Mouse (Mus musculus) cerebellum, adult 11 months (tissue): ENCODE results near the gene Dgkg.
A peak's percentile ranks its signal among the peaks of the same experiment; 100 is the strongest.

Source experiments
- DNase-seq: peaks from one replicate; pipeline ENCODE4 v3.0.0; 2022

Gene Dgkg

DNA sequence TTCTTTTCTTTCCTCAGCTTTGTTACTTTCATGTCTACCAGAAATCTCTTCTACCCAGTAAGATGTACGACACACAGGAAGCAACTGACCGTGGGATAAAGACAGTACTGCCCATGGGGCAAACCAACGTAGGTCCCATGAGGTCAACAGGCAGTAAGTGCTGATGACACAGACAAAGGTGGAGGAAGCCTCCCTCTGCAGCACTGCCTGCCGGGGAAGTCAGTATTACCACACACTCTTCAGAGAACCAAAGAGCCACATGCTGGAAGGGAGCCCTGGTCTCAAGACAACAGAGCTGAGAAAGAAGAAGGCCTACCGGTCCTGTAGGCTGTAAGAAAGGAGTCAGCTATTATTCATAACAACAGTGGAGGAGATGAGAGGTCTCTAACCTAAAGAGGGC is 67.4 kb downstream of the Dgkg start:
- DNase-seq, result no peak

DNA sequence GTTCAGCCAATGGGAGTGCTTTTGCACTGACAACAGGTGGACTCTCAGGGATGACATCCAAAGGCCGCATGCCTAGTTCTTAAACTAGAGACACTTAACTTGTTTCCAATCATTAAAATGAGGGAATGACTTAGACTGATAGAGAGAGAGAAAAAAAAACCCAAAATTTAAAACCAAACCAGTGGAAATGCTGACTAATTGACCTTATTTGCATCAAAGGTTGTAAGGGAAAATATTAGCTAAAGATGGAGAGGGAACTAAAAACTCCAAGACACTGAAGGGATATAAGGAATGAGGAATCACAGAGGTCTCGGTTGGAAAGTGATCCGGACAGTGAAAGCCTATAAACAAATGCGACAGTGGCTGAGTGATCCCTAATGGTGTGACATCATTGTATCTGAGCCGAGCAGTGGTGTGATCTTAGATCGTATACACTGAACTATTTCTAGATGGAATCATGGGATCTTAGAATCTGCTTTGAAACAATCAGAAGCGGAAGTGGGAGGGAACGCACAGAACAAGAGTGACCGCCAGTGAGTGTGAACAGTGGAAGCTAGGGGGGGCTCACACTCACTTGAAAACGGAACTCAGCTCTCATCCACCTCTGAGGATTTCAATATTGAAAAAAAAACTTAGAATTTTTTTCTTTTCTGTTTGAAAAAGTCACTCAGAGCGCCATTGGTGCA is 70.7 kb downstream of the Dgkg start:
- DNase-seq, result no peak

DNA sequence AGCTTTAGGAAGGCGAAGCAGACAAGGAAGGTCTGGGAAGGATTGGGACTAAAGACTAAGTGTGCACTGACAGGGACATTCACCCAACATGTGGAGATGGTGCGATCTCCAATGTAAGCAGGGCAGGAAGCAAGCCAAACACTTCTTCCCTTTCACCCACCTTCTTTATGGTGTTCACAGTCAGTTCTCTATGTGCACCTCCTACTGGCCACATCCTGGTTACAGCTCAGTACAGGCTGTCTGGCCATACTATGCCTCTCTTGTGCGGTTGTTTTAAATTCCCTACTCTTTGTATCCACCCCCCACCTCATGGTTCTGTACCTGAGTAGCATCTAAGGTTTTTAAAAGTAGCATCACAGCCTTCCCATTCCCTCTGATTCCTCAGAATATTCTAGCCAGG is 71.5 kb downstream of the Dgkg start:
- DNase-seq, result no peak

DNA sequence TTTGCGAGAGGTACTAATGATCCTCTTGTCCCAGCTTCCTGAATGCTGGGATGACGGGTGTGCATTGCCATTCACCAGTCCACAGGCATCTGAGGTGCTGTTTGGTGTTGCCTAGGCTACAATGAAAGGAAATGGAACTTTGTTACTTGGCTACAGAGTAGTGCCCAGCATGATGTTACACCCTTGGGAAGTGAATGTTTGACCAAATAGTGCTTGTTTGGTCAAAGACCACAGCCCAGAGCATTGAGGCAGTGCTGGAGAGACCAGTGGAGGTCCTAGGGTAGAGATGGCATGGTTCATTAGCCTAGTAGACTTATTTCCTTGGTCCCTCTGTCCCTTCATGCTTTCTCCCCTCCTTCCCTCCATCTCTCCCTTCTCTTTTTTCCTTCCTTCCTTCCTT is 73.6 kb downstream of the Dgkg start:
- DNase-seq, result no peak

DNA sequence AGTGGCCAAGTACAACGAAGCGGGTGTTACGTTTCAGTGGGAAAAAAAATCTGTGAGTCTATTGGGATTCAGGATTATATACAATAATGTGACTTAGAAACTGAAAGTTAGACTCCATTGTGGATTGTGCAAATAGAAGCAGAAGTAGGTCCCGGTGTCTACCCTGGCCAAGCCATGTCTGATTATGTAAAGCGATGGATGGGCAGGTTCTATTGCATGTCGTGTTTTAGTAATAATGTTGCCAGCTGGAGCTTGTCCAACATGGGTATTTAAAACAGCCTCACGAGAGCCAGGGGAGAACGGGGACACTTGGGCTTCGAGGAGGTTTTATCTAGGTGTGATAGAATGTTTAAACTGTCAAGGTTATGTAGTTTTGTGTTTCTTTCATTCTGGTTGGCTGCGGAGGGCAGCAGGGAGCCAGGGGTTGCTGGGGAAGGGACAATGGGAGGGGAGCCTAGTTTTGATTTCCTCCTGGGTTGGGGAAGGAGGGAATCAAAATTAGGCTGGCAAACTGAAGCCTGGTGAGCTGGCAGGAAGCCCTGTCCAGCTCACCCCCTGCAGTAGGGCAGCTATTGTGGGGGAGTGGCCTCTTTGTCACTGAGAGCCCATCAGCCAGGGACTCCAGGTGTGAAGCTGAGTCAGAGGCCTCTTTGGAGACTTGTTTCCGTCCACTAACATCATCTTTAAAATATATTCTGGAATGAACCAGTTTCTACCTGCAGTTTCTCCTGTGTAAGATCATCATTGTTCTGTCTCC is 74.7 kb downstream of the Dgkg start:
- DNase-seq, result peak; percentile 43

DNA sequence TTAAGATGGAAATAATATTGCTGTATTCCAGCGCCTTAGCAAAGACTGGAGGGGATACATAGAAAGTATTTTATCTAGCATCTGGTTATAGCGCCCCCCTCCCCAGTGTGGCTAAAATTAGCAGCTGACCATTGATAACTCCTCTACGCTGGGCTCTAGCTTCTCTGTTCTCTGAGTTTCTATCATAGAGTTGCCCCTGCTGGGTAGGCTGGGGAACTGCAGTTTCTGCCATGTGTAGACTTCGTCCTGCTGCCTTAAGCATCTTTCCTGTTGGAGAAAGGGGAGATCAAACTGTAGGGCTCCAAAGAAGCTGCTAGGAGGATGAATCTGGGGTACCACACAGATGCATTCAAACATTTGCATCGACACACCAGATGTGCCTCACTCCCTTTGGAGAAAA is 76.9 kb downstream of the Dgkg start:
- DNase-seq, result no peak

DNA sequence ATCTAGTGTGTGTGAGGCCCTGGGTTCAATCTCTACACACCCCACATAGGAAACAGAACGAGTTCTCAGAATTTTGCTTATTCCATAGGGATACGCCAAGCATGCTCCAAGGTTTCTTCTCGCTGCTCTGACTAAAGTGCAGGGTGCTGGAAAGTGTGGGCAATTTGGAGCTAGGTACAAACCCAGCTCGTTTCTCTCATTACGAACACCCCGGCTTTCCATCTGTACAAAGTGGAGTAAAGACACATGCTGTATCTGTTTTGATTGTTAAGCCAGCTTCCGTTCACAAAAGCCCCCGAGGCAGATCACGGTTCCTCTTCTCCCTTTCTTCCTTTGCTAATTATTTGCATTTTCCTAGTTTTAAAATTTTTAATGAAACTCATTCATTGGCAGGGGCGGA is 78.1 kb downstream of the Dgkg start:
- no peak for DNase-seq

DNA sequence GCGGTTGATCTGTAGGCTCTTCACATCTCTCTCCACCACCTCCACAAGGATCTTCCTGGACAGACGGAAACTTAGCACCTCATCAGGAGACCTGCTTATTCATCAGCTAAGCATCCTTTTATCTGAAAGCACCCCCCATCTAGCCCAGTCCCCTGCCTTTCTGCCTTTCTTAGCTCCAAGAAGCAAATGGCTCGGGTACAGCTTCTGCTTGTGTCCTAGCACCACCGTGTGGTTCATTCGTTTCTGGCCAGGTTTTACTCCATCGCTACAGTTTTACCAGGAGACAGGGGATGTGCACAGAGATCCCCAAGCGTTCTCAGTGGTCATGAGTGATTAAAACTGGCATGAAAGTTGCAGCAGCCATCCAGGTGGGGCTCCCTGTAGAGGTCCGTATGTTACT is 79.4 kb downstream of the Dgkg start:
- DNase-seq, result no peak

DNA sequence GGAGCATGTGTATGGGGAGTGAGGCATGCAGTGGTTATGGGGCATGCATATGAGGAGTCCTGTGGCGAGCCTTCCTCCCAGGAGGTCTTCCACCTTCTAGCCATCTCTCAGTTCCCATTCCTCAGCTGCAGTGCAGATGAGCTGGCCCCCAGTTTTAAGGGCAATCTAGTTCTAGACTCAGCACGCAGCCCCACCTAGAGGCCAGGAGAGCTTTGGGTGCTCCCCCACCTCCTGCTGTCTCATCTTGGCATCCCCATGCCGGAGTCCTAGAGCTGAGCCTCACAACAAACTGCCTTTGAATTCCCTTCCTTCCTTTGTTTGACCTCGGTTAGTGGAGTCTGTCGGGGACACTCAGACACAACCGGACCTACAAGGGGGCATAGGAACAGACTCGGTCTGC is 82.9 kb downstream of the Dgkg start:
- no peak for DNase-seq

DNA sequence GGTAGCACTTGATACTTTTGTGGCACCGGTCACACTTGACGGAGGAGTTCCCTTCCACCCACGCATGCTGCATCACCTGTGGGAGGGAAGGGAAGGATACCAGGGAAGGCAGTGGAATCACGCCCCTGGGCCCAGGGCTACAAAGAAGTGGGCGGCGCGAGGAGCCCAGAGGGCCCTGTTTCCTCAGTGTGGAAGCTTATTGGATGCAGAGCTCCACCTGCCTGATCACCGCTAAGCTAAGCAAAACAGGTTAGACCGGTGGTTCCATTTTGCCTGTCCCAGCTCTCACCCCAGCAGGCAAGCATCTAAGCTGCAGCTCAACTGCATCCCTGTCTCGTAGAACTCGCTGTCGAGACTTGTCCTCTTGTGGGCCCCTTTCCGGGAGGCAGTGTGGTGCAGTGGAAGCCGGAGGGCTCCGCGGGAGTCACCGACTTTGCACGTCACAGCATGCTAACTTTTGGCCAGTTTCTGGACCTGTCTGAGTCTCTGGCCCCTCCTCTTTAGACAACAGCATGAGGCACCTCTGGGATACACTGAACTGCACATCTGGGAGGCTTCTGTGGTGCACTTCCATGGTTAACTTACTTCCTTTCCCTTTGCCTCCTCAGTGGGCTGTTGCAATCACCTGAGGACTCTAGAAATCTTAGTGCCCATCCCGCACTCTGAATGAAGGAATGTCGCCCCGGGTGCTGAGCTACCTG is 84.2 kb downstream of the Dgkg start:
- no peak for DNase-seq

DNA sequence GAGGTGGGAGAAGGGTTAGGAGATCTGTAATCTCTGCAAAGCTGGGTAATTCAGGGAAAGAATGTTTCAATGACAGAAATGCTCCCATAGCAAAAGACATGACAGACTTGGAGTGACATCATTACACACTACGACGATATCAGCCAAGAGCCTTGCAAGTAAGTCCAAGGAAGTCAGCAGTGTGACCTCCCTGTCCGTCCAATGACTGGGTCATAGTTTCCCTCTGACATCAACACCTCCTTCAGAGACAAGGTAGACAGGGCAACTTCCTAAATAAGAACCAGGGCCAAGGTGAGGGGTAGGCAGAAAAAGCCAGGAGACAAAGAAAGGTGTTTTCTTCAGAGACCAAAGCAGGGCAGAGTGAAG is 92.1 kb downstream of the Dgkg start:
- no peak for DNase-seq

DNA sequence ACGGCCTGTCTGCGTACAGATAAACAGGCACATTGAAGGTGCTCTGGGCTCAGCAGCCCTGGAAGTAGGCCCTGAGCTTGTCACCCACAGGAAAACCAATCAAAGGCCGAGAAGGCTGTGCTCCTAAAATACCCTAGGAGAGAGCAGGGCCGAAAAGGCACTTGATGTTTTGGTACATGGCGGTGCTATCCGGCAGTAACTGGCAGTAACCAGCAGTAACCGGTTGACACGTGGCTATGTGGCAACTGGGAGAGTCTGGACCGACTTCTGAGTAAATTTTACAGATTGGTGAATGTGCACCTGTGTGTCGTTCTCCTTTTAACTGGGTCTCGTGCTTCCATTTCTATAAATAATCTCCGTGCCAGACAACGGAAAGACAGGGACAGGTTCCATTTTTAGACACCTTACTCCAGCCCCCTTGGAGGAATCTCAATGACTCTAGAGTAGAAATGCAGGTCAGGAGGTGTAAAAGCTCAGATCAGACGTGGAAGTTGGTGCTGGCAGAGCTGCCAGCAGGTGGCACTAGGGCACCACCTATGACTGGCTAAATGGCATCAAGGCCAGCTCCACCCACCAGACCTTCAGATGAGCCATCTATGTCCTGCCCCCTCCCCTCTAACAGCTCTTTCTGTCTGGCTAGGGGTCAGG is 92.6 kb downstream of the Dgkg start:
- DNase-seq, result peak; percentile 72

DNA sequence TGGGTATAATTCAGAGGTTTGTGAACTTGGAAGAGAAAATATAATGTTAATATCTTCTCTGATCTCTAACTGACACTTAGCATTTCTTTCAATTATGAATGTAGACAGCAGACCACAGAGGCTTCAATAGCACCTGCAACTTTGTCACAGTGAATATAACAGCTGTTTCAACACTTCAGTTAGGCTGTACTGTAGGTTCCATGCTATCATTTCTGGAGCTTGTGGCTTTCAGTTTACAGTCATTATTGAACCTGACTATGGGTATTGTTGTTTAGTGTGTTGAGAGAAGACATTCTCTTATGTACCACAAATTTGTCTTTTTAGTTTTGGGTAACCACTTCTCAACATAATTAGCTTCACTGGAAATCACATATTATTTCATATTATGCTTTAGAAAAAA is 93.4 kb downstream of the Dgkg start:
- no peak for DNase-seq

DNA sequence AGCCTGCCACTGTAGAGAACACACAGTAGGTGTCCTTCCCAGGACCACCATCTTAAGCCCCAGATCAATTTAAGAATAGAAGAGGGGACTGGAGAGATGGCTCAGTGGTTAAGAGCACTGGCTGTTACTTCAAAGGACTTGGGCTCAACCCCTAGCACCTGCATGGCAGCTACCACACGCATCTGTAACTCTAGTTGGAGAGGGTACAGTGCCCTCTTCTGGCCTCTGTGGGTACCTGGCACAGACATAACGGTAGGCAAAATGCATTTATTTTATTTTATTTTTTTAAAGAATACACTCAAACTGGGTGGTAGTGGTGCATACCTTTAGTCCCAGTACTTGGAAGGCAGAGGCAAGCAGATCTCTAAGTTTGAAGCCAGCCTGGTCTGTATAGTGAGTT is 102.0 kb downstream of the Dgkg start:
- DNase-seq, result no peak

DNA sequence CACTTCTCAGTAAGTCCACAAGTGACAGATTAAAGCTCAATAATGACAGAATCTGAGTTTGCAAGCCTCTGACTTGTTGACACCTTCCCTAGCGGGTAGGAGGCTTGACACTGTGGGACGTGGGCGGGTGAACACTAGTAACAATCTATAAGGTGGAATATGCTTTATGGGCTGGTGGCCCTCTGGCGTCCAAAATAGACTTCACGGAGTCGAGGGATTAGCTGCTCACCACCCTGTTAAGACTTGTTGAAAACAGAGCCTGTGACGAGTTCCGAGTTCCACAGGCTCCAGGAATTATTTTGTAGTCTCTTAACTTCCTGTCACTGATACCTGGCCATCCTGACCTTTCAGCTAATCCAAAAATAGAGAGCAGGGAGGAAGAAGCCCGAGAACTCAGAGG is 104.7 kb downstream of the Dgkg start:
- DNase-seq, result no peak

DNA sequence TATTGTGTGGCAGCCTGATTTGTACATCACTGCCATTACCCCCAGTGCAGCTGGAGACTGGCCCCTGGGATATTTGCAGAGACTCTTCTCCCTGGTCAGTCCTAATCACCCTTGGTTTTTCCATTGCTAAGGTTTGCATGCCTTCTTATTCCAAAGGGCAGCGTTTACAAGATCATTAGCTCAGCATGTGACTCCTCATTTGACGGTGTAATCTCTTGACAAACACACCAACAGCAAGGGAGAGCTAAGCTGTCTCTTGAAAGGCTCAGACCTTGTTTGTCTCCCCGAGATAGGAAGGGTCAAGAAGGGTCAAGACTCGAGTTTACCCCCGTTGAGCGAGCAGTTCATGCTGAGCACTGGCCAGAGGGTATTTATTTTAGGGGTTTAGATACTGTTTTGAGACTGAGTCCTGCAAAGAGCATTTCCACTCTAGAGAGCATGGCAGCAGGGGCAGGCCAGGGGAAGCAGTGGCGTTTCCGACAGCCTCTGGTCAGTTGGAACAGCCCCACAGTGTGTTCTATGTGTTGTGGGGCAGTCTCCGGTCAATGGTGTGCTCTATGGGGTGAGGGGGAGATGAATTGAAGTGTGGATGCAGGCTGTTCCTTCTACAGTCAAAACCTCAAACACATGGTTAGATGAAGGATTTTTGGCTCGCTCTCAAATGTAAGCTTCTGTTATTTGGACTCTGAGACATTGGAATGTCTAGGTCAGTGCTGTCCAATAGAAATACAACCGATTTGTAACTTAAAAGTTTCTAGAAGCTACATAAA is 105.6 kb downstream of the Dgkg start:
- no peak for DNase-seq

DNA sequence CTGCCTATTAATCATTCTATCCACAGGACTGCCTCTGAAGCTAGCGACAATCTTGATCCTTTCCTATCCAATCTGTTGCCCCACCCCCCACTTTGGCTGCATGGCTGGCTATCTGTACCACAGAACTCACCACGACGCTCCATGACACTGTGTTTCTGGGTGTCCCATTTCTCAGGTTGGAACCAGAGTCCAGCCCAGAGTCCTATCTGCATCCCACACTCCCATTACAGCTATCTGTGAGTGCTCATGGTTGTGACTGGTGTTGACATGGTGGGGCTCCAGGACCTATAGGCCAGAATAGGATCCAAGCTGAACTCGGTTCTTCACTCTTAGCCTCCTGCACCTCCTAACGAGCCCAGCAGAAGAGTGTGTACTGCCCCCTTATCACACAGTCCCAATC is 107.7 kb downstream of the Dgkg start:
- no peak for DNase-seq

DNA sequence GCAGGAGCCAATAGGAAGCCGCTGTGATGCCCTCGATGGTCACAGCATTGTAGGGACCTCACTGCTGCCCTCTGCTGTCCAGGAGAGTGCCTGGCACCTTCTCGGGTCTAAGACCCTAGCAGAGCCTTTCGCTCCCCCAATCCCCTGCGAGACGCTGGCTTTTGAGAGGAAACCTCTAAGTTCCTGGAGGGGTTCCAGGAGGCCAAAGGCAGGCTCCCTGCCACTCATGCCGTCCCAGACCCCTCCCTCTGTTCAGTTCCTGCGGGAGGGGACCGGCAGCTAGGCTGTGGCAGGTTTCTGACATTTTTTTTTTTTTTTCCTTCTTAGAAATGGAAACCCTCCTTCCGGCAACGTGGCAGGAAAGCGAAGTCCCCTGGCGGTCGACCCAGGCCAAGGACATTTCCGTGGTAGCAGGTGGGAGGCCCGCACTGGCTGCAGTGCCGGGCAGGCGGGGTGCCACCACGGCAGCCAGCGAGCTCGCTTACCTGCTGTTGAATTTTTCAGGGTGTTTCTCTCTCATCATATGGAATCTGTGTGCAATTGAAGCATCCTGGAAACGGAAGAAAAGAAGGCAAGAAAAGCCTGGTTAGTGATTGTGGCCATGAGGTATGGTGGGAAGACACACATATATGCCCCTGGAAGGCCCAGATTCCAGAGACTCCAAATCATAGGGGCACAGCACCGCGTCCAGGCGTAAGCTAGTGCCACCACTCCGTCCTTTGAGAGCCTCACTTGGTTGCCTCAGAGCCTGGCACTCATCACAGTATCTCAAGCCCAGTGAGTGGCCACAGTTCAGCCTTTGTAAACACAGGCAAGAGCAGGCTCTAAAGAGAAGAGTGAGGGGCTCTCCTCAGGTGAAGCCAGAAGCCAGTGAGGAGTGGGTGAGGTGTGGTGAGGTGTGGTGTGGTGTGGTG is 108.6 kb downstream of the Dgkg start:
- peak; percentile 74 for DNase-seq

DNA sequence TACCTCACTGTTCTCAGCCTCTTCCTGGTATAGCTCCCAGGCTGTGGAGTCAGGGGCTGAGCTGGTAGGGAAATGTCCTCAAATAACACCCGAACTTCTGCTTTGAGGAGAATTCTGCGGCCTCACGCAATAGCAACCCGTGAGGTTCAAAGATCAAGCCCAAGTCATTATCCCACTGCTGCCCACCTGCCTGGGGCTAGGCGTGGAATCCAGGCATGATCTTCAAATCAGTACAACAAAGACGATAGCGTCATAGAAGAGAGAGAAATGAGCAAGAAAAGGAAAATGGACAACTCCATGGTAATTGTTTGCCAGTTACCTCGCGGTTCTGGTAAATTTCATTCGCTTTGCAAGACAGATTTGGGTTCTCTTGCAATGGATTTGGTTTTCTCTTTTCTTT is 109.3 kb downstream of the Dgkg start:
- DNase-seq, result no peak

DNA sequence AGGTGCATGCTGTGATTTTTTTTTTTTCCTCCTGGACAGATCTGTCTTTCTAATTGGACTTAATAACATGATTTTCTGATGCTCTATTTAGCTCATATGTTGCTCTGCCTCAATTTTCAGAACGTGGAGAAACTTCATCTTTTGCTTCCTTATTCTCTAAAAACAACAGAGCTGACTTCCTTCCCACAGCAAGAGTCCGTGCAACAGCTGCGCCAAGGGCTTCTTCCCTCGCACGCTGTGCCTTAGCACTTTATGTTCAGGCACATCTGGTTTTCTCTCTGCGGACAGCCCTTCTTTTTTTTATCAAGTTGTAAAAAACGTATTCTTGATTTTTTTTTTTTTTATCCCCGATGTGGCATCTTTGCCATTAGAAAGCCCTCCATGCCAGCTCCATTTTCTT is 111.2 kb downstream of the Dgkg start:
- no peak for DNase-seq

DNA sequence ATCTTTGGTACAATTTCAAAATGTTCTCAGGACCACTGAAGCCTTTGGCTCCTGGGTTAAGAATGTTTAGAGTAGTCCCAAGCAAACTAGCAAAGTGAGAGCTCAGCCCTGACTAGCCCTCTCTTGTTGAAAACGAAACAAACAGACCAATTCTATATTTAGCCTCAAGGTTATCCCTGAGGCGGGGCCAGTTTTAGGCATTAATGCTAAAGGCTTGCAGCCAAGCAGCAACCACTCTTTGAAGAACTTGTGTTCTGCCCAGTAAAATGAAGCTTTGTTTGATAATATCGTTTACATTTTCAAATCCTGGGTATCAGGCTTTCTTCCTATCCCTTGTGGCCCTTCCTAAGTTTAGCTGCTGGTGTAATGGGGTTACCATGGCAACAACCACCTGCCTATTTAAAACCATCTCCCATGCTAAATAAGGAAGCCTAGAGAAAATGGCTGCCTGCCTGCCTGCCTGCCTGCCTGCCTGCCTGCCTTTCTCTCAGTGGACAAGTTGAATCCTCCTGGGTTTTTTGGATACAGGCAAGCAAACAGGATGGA is 111.9 kb downstream of the Dgkg start:
- DNase-seq, result no peak

DNA sequence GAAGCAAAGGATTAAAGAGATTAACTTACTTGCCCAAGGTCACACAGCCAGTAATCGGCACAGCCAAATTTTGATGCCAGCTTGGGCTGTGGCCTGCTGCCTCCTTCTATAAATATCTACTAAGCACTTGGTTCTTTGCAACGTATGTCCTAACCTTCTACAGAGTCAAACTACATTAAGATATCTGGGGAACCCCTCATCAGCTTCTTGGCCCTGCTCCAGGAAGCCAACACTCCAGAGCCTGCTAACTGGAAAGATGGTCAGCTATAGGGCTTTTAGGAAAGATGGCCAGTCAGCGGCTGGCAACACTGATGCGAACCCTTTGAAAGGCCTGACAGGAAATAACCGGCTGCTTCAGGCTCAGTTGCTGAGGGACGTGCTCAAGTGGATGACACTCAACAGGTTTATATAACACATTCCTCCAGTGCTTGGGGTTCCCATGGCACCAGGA is 114.3 kb downstream of the Dgkg start:
- DNase-seq, result no peak
